Mouse (Mus musculus) forebrain, embryonic 14.5 days (tissue): ENCODE results near the gene Hes1. TPM values are rescaled to one million over a fixed set of nuclear protein-coding genes. Genes with fewer than 3 reads are reported as not detected.

Experiments
- ATAC-seq: fragments of 200-750 bp; cut with Nextera tagmentation; 2 replicates; pipeline ENCODE4 v1.8.0; 2017; ENCODE audit warnings: mild to moderate bottlenecking, moderate library complexity
- DNase-seq: peaks from one replicate; pipeline ENCODE4 v3.0.0-alpha.2; 2015; ENCODE audit warnings: low spot score
- H3K27ac ChIP-seq: fragments of 300-500 bp; sonication (generic); 2 replicates; pipeline ENCODE4 v1.5.1; 2014; ENCODE audit warnings: low read depth, mild to moderate bottlenecking, control low read depth, low read length, moderate library complexity
- H3K27me3 ChIP-seq: fragments of 300-500 bp; sonication (generic); replicated peaks from 2 replicates; pipeline ENCODE4 v1.6.1; 2014; ENCODE audit warnings: low read length, control low read depth, mixed read lengths; ENCODE audit not compliant: control insufficient read depth, insufficient read depth
- H3K36me3 ChIP-seq: fragments of 300-500 bp; sonication (generic); 2 replicates; pipeline ENCODE4 v1.6.1; 2014; ENCODE audit warnings: low read length, control low read depth; ENCODE audit not compliant: control insufficient read depth, insufficient read depth
- H3K4me1 ChIP-seq: fragments of 300-500 bp; sonication (generic); 2 replicates; pipeline ENCODE4 v1.6.1; 2014; ENCODE audit warnings: antibody characterized with exemption, low read length, control low read depth; ENCODE audit not compliant: control insufficient read depth, insufficient read depth
- H3K4me2 ChIP-seq: fragments of 300-500 bp; sonication (generic); 2 replicates; pipeline ENCODE4 v1.6.1; 2014; ENCODE audit warnings: mild to moderate bottlenecking, control low read depth, low read length
- H3K4me3 ChIP-seq: fragments of 300-500 bp; sonication (generic); 2 replicates; pipeline ENCODE4 v1.5.1; 2014; ENCODE audit warnings: low read depth, low read length, control low read depth
- H3K9ac ChIP-seq: fragments of 300-500 bp; sonication (generic); 2 replicates; pipeline ENCODE4 v1.6.1; 2014; ENCODE audit warnings: mild to moderate bottlenecking, low read length, control low read depth, moderate library complexity
- H3K9me3 ChIP-seq: fragments of 300-500 bp; sonication (generic); replicated peaks from 2 replicates; pipeline ENCODE4 v1.6.1; 2016; ENCODE audit warnings: low read length, control low read depth, mixed read lengths; ENCODE audit not compliant: control insufficient read depth
- WGBS: fragments of 180-500 bp; shearing (Covaris S2); extraction: QIAGEN DNeasy Blood & Tissue Kit; methylation state at CpG from one replicate; pipeline ENCODE4 v1.1.7; 2014; 5-methylcytosine and 5-hydroxymethylcytosine counted together
- polyA plus RNA-seq: library from polyadenylated mRNA; unstranded; fragments of >200 nt; fragmentation: Nextera tagmentation; extraction: Ambion mirVana; gene quantifications from 2 replicates; pipeline ENCODE4 v1.2.1, GENCODE M21; 2014

Hes1 gene
- polyA plus RNA-seq, 1 experiment from 2014 or later, result 20.5 TPM

DNA sequence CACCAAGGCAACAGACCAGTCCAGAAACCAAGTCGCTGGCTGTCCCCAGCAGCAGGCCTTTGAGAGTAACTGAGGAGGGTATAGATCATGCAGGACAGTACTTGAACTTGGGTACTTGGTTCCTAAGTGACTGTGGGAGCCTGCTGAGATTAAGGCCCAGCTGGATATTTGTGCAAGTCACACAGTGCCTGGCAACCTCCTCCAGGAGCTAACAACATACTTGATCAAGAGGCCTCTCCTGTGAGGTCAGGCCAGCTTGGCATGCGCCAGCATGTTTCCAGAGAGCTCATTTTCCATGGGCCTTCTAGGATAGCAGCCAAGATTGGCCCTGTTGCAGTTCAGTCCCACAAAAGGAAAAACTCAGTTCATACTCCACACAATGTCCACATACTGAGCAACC is 7.3 kb upstream of the Hes1 start:
- Histone ChIP-seq H3K9ac (no peak overlapping the region), H3K27me3 (0 out of 2 replicates have a peak, but pooled peaks cover 7% of the 10 kb centered on the region), H3K4me2 (no peak overlapping the region), H3K4me1 (peaks cover 19% of the 10 kb centered on the region; the same call in 1 of the 2 replicates), H3K27ac (no peak overlapping the region), H3K4me3 (no peak overlapping the region), H3K36me3 (no peaks in the 10 kb centered on the region), H3K9me3 (no peaks in the 10 kb centered on the region)
- peak; percentile 16; the same call in 1 of the 2 replicates for ATAC-seq
- DNase-seq, result peak; percentile 71
- WGBS, result 62% methylated on average over 2 of the region's 2 CpGs

GRCm38 (mm10) chr16:30058974-30059717 is 5.0 kb upstream of the Hes1 start:
- Histone ChIP-seq H3K4me2 (0 out of 2 replicates have a peak overlapping the region, but pooled peaks have one; percentile 2), H3K4me3 (no peak overlapping the region), H3K9me3 (no peaks in the 10 kb centered on the region), H3K27ac (no peak overlapping the region), H3K36me3 (no peaks in the 10 kb centered on the region), H3K9ac (no peak overlapping the region), H3K27me3 (0 out of 2 replicates have a peak, but pooled peaks cover 7% of the 10 kb centered on the region), H3K4me1 (peaks cover 22% of the 10 kb centered on the region)
- ATAC-seq (peak; percentile 45), DNase-seq (peak; percentile 93)
- WGBS, result 10% methylated on average over 9 of the region's 9 CpGs

- peaks cover 25% of the 10 kb centered on the region for H3K4me1 ChIP-seq
- peak overlapping the region; percentile 6; the same call in 1 of the 2 replicates for H3K4me2 ChIP-seq
- ATAC-seq (no peak), DNase-seq (peak; percentile 78)
- WGBS, result 5% methylated on average over 8 of the region's 8 CpGs
- H3K9me3 ChIP-seq, result no peaks in the 10 kb centered on the region
- H3K9ac ChIP-seq, result no peak overlapping the region
- 0 out of 2 replicates have a peak, but pooled peaks cover 7% of the 10 kb centered on the region for H3K27me3 ChIP-seq
- H3K4me3 ChIP-seq, result no peak overlapping the region
- no peaks in the 10 kb centered on the region for H3K36me3 ChIP-seq
- H3K27ac ChIP-seq, result no peak overlapping the region
These were observed 3.8 kb upstream of the Hes1 start for GRCm38 (mm10) chr16:30060412-30060811.

- Histone ChIP-seq H3K36me3 (no peaks in the 10 kb centered on the region), H3K9me3 (no peaks in the 10 kb centered on the region), H3K4me2 (peak overlapping the region; percentile 100), H3K9ac (peak overlapping the region; percentile 70; the same call in 1 of the 2 replicates), H3K27ac (no peak overlapping the region; the same call in 1 of the 2 replicates), H3K4me3 (peak overlapping the region; percentile 61), H3K27me3 (0 out of 2 replicates have a peak, but pooled peaks cover 7% of the 10 kb centered on the region), H3K4me1 (peaks cover 30% of the 10 kb centered on the region)
- no peak for ATAC-seq
- DNase-seq, result no peak
- WGBS, result 19% methylated on average over 12 of the region's 12 CpGs
These were observed 1.7 kb upstream of the Hes1 start for GRCm38 (mm10) chr16:30062242-30063030.

- peaks cover 33% of the 10 kb centered on the region for H3K4me1 ChIP-seq
- H3K36me3 ChIP-seq, result no peaks in the 10 kb centered on the region
- H3K4me3 ChIP-seq, result peak overlapping the region; percentile 61
- DNase-seq (peak; percentile 71), ATAC-seq (peak; percentile 24)
- 0 out of 2 replicates have a peak, but pooled peaks cover 7% of the 10 kb centered on the region for H3K27me3 ChIP-seq
- under 1% methylated on average over 70 of the region's 82 CpGs for WGBS
- H3K9ac ChIP-seq, result peak overlapping the region; percentile 70
- H3K4me2 ChIP-seq, result peak overlapping the region; percentile 100
- peak overlapping the region; percentile 84 for H3K27ac ChIP-seq
- no peaks in the 10 kb centered on the region for H3K9me3 ChIP-seq
These were observed 883 bp upstream of the Hes1 start for GRCm38 (mm10) chr16:30063121-30063881.

- DNase-seq, result no peak
- WGBS, result 0% methylated on average over 8 of the region's 8 CpGs
- Histone ChIP-seq H3K36me3 (no peaks in the 10 kb centered on the region), H3K9me3 (no peaks in the 10 kb centered on the region), H3K27ac (peak overlapping the region; percentile 84), H3K9ac (peak overlapping the region; percentile 70), H3K4me2 (peak overlapping the region; percentile 100), H3K27me3 (0 out of 2 replicates have a peak, but pooled peaks cover 7% of the 10 kb centered on the region), H3K4me1 (peaks cover 31% of the 10 kb centered on the region), H3K4me3 (peak overlapping the region; percentile 61)
- ATAC-seq, result no peak
These were observed 429 bp downstream of the Hes1 start for GRCm38 (mm10) chr16:30064613-30065012.

- H3K4me3 ChIP-seq, result peak overlapping the region; percentile 61
- H3K9ac ChIP-seq, result peak overlapping the region; percentile 77
- DNase-seq (peak; percentile 95), ATAC-seq (peak; percentile 60)
- H3K9me3 ChIP-seq, result no peaks in the 10 kb centered on the region
- H3K27ac ChIP-seq, result no peak overlapping the region
- H3K27me3 ChIP-seq, result 0 out of 2 replicates have a peak, but pooled peaks cover 7% of the 10 kb centered on the region
- no peaks in the 10 kb centered on the region for H3K36me3 ChIP-seq
- peaks cover 31% of the 10 kb centered on the region for H3K4me1 ChIP-seq
- H3K4me2 ChIP-seq, result peak overlapping the region; percentile 100
- under 1% methylated on average over 21 of the region's 21 CpGs for WGBS
These were observed 893 bp downstream of the Hes1 start for GRCm38 (mm10) chr16:30065077-30065476.

- H3K4me1 ChIP-seq, result peaks cover 29% of the 10 kb centered on the region
- H3K4me3 ChIP-seq, result peak overlapping the region; percentile 61
- 0 out of 2 replicates have a peak, but pooled peaks cover 7% of the 10 kb centered on the region for H3K27me3 ChIP-seq
- H3K4me2 ChIP-seq, result peak overlapping the region; percentile 100
- H3K36me3 ChIP-seq, result no peaks in the 10 kb centered on the region
- DNase-seq (peak; percentile 45), ATAC-seq (no peak)
- H3K9me3 ChIP-seq, result no peaks in the 10 kb centered on the region
- H3K9ac ChIP-seq, result peak overlapping the region; percentile 77
- H3K27ac ChIP-seq, result peak overlapping the region; percentile 84
- WGBS, result under 1% methylated on average over 21 of the region's 21 CpGs
These were observed 1.5 kb downstream of the Hes1 start for GRCm38 (mm10) chr16:30065537-30066183.
